Mouse (Mus musculus): ENCODE measurements around the gene Trim28. TPM values are rescaled to one million over a fixed set of nuclear protein-coding genes. Genes with fewer than 3 reads are reported as not detected.

The Trim28 gene
- total and polyA plus RNA-seq, 3 experiments = 500 to 891 (median 516) TPM

- TF ChIP-seq ETS1 (conservative IDR thresholded peaks at IDR 0.05; ENCODE audit: low read depth, low read length) = 0 out of 2 replicates have a peak, but pooled peaks have one; percentile 15
- peak; percentile 96 for TF ChIP-seq CHD2 (IDR thresholded peaks at IDR 0.05; ENCODE audit: low read length)
- no peak for TF ChIP-seq E2F4 (IDR thresholded peaks at IDR 0.05; ENCODE audit: insufficient replicate concordance, low read depth, low read length)
- TF ChIP-seq ZKSCAN1 (IDR thresholded peaks at IDR 0.05; ENCODE audit: borderline replicate concordance, low read depth, low read length) = no peak; the same call in 1 of the 2 replicates
- peak; percentile 86 for TF ChIP-seq NRF1 (IDR thresholded peaks at IDR 0.05; ENCODE audit: low read depth, low read length)
- no peak; the same call in 1 of the 2 replicates for TF ChIP-seq ZMIZ1 (IDR thresholded peaks at IDR 0.05; ENCODE audit: low read depth, low read length)
- TF ChIP-seq EP300 (IDR thresholded peaks at IDR 0.05; ENCODE audit: low read length) = no peak
- no peak for TF ChIP-seq SMC3 (IDR thresholded peaks at IDR 0.05; ENCODE audit: low read depth, low read length)
- no peak for TF ChIP-seq CHD1 (IDR thresholded peaks at IDR 0.05; ENCODE audit: low read depth, low read length)
Observed at GRCm38 (mm10) chr7:13054287-13055010, 55.5 kb downstream of the Trim28 start, which contains the start of gene Mzf1 (continued).

- Histone ChIP-seq H3K36me3 (replicated peaks in 1 of 2; ENCODE audit: control insufficient read depth in 1 of 2, insufficient read depth in 1 of 2, low read length in 1 of 2) (no peaks in the 10 kb centered on the region), H3K4me1 (ENCODE audit: control insufficient read depth in 1 of 2, insufficient read depth in 2 of 2) (peaks cover 0 to 10% of the 10 kb centered on the region in 2 experiments; a peak in 1 of 4 replicates), H3K79me2 (replicated peaks; ENCODE audit: control insufficient read depth, extremely low read depth, insufficient read depth, poor library complexity, severe bottlenecking) (no peaks in the 10 kb centered on the region), H3K27me3 (replicated peaks) (peaks cover 35% of the 10 kb centered on the region), H3K4me3 (replicated peaks in 1 of 3; ENCODE audit: low read depth in 2 of 3, low read length in 2 of 3, poor library complexity in 1 of 3) (no peak overlapping the region), H3K9ac (ENCODE audit: insufficient read depth, low read depth) (no peak overlapping the region), H3K27ac (ENCODE audit: insufficient read depth, low read depth) (no peak overlapping the region), H3K4me2 (ENCODE audit: insufficient read depth, low read depth, poor library complexity, severe bottlenecking) (no peak overlapping the region), H3K9me3 (replicated peaks; ENCODE audit: low read length) (no peaks in the 10 kb centered on the region)
- dilution Hi-C loops (cut with MboI; ENCODE audit: extremely low pct_ligation_motif_present, extremely low pct_unique_long_range_greater_than_20kb, low sequenced_read_pairs) (no loop called here), in situ Hi-C loops (cut with MboI; ENCODE audit: low pct_ligation_motif_present, low pct_unique_long_range_greater_than_20kb, low sequenced_read_pairs) (loop anchor here (25.0 kb wide), 2 partner anchors 230 to 1255 kb away; partner anchors contain the start of genes Lig1 and Zswim9)
- TF ChIP-seq MAFK (IDR thresholded peaks at IDR 0.05; ENCODE audit: insufficient replicate concordance, low read length) (no peak), IRF4 (IDR thresholded peaks at IDR 0.05; ENCODE audit: low read depth, low read length) (no peak), RAD21 (IDR thresholded peaks at IDR 0.05; ENCODE audit: low read depth, low read length) (peak; percentile 16), CTCF (conservative IDR thresholded peaks at IDR 0.05 in 1 of 2, IDR thresholded peaks at IDR 0.05 in 1 of 2; ENCODE audit: low read depth in 2 of 2, low read length in 2 of 2) (peak in 1 of 2 experiments; percentile 49; a peak in 2 of 4 replicates)
- no peak for DNase-seq (ENCODE audit: extremely low read depth)
Observed at GRCm38 (mm10) chr7:13056913-13057700, 58.2 kb downstream of the Trim28 start.

- H3K36me3 ChIP-seq (replicated peaks in 1 of 2; ENCODE audit: control insufficient read depth in 1 of 2, insufficient read depth in 1 of 2, low read length in 1 of 2) = no peaks in the 10 kb centered on the region
- H3K9ac ChIP-seq (ENCODE audit: insufficient read depth, low read depth) = no peak overlapping the region
- dilution Hi-C loops (cut with MboI; ENCODE audit: extremely low pct_ligation_motif_present, extremely low pct_unique_long_range_greater_than_20kb, low sequenced_read_pairs) (no loop called here), in situ Hi-C loops (cut with MboI; ENCODE audit: low pct_ligation_motif_present, low pct_unique_long_range_greater_than_20kb, low sequenced_read_pairs) (loop anchor here (25.0 kb wide), 2 partner anchors 228 to 1253 kb away; partner anchors contain the start of genes Lig1 and Zswim9)
- no peak overlapping the region for H3K4me2 ChIP-seq (ENCODE audit: insufficient read depth, low read depth, poor library complexity, severe bottlenecking)
- no peak overlapping the region for H3K4me3 ChIP-seq (replicated peaks in 1 of 3; ENCODE audit: low read depth in 2 of 3, low read length in 2 of 3, poor library complexity in 1 of 3)
- TF ChIP-seq NELFE (IDR thresholded peaks at IDR 0.05; ENCODE audit: low read depth, low read length) (no peak), USF1 (IDR thresholded peaks at IDR 0.05; ENCODE audit: low read depth, low read length) (no peak), ZMIZ1 (IDR thresholded peaks at IDR 0.05; ENCODE audit: low read depth, low read length) (no peak)
- no peaks in the 10 kb centered on the region for H3K79me2 ChIP-seq (replicated peaks; ENCODE audit: control insufficient read depth, extremely low read depth, insufficient read depth, poor library complexity, severe bottlenecking)
- no peak for DNase-seq (ENCODE audit: extremely low read depth)
- H3K9me3 ChIP-seq (replicated peaks; ENCODE audit: low read length) = peaks cover 9% of the 10 kb centered on the region
- no peak overlapping the region for H3K27ac ChIP-seq (ENCODE audit: insufficient read depth, low read depth)
- H3K4me1 ChIP-seq (ENCODE audit: control insufficient read depth in 1 of 2, insufficient read depth in 2 of 2) = 0 out of 4 replicates have a peak, but pooled peaks cover 0 to 4% of the 10 kb centered on the region in 2 experiments
- peaks cover 35% of the 10 kb centered on the region for H3K27me3 ChIP-seq (replicated peaks)
Observed at GRCm38 (mm10) chr7:13059536-13059935, 60.6 kb downstream of the Trim28 start.

Measured in CH12.LX (cell line).